Mouse (Mus musculus) forebrain, embryonic 10.5 days (tissue): ENCODE results near the gene Lamp5. TPM values are rescaled to one million over a fixed set of nuclear protein-coding genes. Genes with fewer than 3 reads are reported as not detected.

ENCODE experiments used
- DNase-seq: peaks from one replicate; pipeline ENCODE4 v3.0.0-alpha.2; 2017; ENCODE audit warnings: low spot score; ENCODE audit errors: extremely low spot score
- H3K27ac ChIP-seq: fragments of 300-500 bp; sonication (generic); 2 replicates; pipeline ENCODE4 v1.5.1; 2016; ENCODE audit warnings: mild to moderate bottlenecking
- H3K27me3 ChIP-seq: fragments of 300-500 bp; sonication (generic); 2 replicates; pipeline ENCODE4 v1.6.1; 2016; ENCODE audit warnings: mild to moderate bottlenecking; ENCODE audit not compliant: poor library complexity, severe bottlenecking
- H3K36me3 ChIP-seq: fragments of 300-500 bp; sonication (generic); replicated peaks from 2 replicates; pipeline ENCODE4 v1.6.1; 2016; ENCODE audit warnings: mild to moderate bottlenecking, moderate library complexity
- H3K4me1 ChIP-seq: fragments of 300-500 bp; sonication (generic); 2 replicates; pipeline ENCODE4 v1.6.1; 2016
- H3K4me3 ChIP-seq: fragments of 300-500 bp; sonication (generic); 2 replicates; pipeline ENCODE4 v1.5.1; 2016; ENCODE audit warnings: mild to moderate bottlenecking, moderate library complexity
- H3K9me3 ChIP-seq: fragments of 300-500 bp; sonication (generic); 2 replicates; pipeline ENCODE4 v1.6.1; 2016; ENCODE audit warnings: mild to moderate bottlenecking, moderate library complexity
- WGBS: fragments of 180-500 bp; shearing (Covaris S2); methylation state at CpG from one replicate; pipeline ENCODE4 v1.1.7; 2016; 5-methylcytosine and 5-hydroxymethylcytosine counted together
- polyA plus RNA-seq: library from polyadenylated mRNA; unstranded; fragments of >200 nt; fragmentation: Nextera tagmentation; extraction: Ambion mirVana; gene quantifications from 2 replicates; pipeline ENCODE4 v1.2.1, GENCODE M21; 2016

The Lamp5 gene
- 1.7 and 2.5 TPM in 2 replicates for polyA plus RNA-seq

DNA sequence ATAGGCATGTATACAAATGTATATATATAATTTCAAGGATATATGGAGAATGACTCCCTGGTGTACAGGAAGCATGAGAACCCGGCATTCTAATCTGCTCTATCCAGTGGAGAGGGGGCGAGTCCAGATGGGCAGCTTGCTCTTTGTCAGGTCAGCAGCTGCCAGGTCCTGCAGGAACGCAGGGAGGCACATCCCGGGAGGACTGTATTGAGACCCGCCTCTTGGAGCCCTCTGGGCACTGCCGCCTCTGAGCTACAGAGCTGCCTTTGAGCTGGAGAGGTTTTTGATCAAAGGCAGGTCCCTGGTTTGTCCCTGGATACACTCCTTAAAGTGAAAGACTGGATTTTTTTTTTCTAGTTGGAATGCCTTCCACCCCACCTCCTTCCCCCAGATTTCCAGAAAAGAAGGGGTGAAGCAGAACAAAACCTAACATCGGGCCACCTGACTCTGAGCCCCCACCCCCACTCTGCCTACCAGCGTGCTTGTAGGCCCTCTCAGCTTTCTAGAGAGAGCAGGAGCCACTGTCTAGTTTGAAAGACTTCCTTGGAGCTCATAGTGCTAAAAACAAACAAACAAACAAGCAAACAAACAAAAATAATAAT lies at the start of gene Lamp5:
Gene Lamp5, plus strand, starts transcription at position 552 of the 602 bp plus-strand sequence.
- Histone ChIP-seq H3K4me3 (peak within 1 kb of the TSS; percentile 45), H3K27me3 (peaks cover 59% of the 10 kb centered on the region), H3K36me3 (no peaks in the 10 kb centered on the region), H3K27ac (peak within 1 kb of the TSS; percentile 25; the same call in 1 of the 2 replicates), H3K9me3 (no peaks in the 10 kb centered on the region), H3K4me1 (peaks cover 23% of the 10 kb centered on the region)
- WGBS: 0% methylated on average over 8 of the region's 8 CpGs
- peak; percentile 49 for DNase-seq

GRCm38 (mm10) chr2:136003836-136004235 lies 48.2 kb upstream of the Lamp5 start:
- Histone ChIP-seq H3K36me3 (peaks cover 21% of the 10 kb centered on the region), H3K4me3 (no peak overlapping the region), H3K9me3 (no peaks in the 10 kb centered on the region), H3K27ac (no peak overlapping the region), H3K4me1 (peaks cover 6% of the 10 kb centered on the region), H3K27me3 (no peaks in the 10 kb centered on the region)
- WGBS: 89% methylated on average over 1 of the region's 1 CpGs
- no peak for DNase-seq

GRCm38 (mm10) chr2:136006280-136006679 lies 45.8 kb upstream of the Lamp5 start:
- WGBS: 92% methylated on average over 5 of the region's 5 CpGs
- no peak for DNase-seq

GRCm38 (mm10) chr2:136012759-136013158 lies 39.3 kb upstream of the Lamp5 start:
- no peak for DNase-seq
- Histone ChIP-seq H3K4me3 (no peak overlapping the region), H3K36me3 (peaks cover 17% of the 10 kb centered on the region), H3K27ac (no peak overlapping the region), H3K9me3 (no peaks in the 10 kb centered on the region), H3K27me3 (no peaks in the 10 kb centered on the region), H3K4me1 (no peaks in the 10 kb centered on the region)
- 96% methylated on average over 9 of the region's 9 CpGs for WGBS

More at GRCm38 (mm10) chr2:136006280-136006679, 45.8 kb upstream of the Lamp5 start:
- Histone ChIP-seq H3K9me3 (no peaks in the 10 kb centered on the region), H3K4me1 (no peaks in the 10 kb centered on the region), H3K36me3 (peaks cover 24% of the 10 kb centered on the region), H3K27me3 (no peaks in the 10 kb centered on the region), H3K4me3 (no peak overlapping the region), H3K27ac (no peak overlapping the region)

DNA sequence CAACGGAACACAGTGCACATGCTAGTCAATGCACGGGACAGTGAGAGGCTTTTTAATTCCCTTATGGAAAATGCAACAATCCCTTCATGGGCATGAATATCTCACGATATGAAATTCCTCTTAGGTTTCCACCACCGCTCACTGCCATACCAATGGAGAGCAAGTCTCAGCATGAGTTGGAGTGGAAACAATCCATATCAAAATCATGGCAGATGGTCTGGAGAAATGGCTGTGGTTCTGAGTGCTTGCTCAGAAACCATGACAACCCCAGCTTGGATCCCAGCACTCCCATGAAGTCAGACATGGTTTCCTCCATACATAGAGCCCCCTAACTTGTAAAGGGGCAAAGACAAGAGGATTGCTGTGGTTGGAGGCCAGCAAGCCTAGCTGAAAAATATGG lies 3.6 kb upstream of the Lamp5 start:
- no peaks in the 10 kb centered on the region for H3K9me3 ChIP-seq
- H3K27me3 ChIP-seq: peaks cover 40% of the 10 kb centered on the region
- H3K27ac ChIP-seq: no peak overlapping the region
- H3K4me3 ChIP-seq: no peak overlapping the region
- no peak for DNase-seq
- H3K36me3 ChIP-seq: no peaks in the 10 kb centered on the region
- WGBS: 93% methylated on average over 4 of the region's 4 CpGs
- H3K4me1 ChIP-seq: peaks cover 19% of the 10 kb centered on the region

DNA sequence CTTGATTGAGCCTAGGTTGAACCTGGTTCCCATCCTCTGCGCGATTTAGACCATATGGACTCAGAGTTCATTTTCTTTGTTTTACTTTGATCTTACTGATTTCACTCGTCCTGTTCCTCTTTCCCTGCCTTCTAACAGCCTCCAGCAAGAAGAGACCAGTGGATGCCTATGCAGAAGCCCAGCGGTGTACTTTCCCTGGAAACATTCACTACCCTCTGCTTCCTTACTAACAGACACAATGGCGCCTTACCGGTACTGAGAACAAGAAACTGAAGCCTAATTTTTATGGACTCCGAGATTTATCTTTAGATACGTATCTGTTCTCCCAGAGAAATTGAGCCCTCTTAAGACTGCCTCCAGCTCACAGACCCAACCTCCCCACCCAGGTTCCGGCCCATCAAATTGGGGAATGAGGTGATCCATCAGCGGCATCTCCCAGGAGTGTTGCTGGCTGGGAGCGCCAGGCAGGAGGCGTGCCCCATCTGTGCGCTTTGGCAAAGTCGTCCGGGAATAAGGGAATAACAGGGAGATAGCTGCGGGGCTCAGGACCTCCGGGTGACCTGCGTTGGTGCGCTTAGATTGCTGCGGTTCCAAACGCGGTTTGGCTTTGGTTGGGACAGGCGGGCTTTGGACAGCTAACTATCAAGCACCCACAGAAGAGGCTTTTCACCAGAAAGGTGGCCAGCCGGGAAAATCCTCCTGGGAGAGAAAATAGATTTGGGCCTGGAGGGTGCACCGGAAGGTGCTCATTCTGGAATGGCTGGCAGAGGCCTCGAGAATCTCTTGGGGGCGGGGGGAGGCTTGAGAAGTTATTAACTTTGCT lies 1.0 kb upstream of the Lamp5 start:
- no peaks in the 10 kb centered on the region for H3K9me3 ChIP-seq
- H3K4me1 ChIP-seq: peaks cover 23% of the 10 kb centered on the region
- WGBS: 16% methylated on average over 27 of the region's 27 CpGs
- no peaks in the 10 kb centered on the region for H3K36me3 ChIP-seq
- peak overlapping the region; percentile 25; the same call in 1 of the 2 replicates for H3K27ac ChIP-seq
- H3K27me3 ChIP-seq: peaks cover 52% of the 10 kb centered on the region
- no peak for DNase-seq
- peak overlapping the region; percentile 45 for H3K4me3 ChIP-seq

GRCm38 (mm10) chr2:136057861-136058331 lies 5.9 kb downstream of the Lamp5 start:
- Histone ChIP-seq H3K4me1 (peaks cover 28% of the 10 kb centered on the region), H3K27me3 (peaks cover 73% of the 10 kb centered on the region), H3K9me3 (no peaks in the 10 kb centered on the region), H3K36me3 (no peaks in the 10 kb centered on the region), H3K4me3 (peak overlapping the region; percentile 50), H3K27ac (no peak overlapping the region)
- peak; percentile 27 for DNase-seq
- 5% methylated on average over 19 of the region's 19 CpGs for whole genome bisulfite sequencing

DNA sequence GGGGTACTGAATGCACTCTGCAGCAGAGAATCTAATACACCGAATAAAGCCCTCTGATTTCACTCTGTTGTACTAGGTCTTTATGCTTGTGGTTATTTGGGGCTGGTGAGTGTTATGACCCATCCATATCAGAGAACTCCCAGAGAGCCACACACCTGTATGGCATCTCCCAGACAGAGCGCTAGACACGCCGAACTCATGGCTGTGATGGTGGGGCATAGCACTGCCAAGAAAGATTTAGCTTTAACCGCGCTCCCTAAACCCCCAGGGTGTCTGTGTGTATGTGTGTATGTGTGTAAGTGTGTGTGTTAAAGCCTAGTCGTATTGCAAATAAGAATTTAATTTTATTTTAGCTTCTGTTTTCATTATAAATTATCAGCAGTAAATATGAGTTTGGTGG lies 6.4 kb downstream of the Lamp5 start:
- WGBS: 5% methylated on average over 7 of the region's 7 CpGs
- Histone ChIP-seq H3K9me3 (no peaks in the 10 kb centered on the region), H3K36me3 (no peaks in the 10 kb centered on the region), H3K4me3 (peak overlapping the region; percentile 50), H3K4me1 (peaks cover 28% of the 10 kb centered on the region), H3K27me3 (peaks cover 68% of the 10 kb centered on the region), H3K27ac (no peak overlapping the region)
- no peak for DNase-seq

DNA sequence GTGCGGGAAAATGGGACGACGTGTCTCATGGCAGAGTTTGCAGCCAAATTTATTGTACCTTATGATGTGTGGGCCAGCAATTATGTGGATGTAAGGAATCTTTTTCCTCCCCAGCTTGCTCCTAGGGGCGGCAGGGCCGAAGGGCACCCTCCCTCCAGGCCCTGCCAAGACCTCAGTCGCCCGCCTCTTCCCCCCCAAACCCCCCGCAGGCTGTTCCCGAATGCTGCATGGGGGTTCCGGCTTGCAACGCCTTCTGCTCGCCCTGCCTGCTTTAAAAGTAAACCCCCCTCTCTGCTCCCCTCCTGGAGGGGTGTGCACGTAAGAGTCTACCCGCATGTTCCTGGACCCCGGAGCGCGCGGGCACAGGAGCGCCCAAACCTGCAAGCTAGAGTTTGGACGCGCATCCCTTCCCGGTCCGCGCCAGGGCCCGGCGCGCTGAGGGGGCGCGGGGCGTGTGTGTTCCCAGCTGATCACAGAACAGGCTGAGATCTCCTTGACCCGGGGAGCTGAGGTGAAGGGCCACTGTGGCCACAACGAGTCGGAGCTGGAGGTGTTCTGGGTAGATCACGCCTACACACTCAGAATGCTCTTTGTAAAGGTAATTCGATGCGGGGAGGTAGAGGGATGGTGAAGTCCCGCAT lies 7.1 kb downstream of the Lamp5 start:
- Histone ChIP-seq H3K9me3 (no peaks in the 10 kb centered on the region), H3K36me3 (no peaks in the 10 kb centered on the region), H3K4me1 (peaks cover 25% of the 10 kb centered on the region), H3K4me3 (peak overlapping the region; percentile 50), H3K27me3 (peaks cover 67% of the 10 kb centered on the region), H3K27ac (no peak overlapping the region; the same call in 1 of the 2 replicates)
- no peak for DNase-seq
- WGBS: under 1% methylated on average over 37 of the region's 37 CpGs

- Histone ChIP-seq H3K27me3 (peaks cover 23% of the 10 kb centered on the region), H3K27ac (no peak overlapping the region), H3K4me1 (peaks cover 9% of the 10 kb centered on the region), H3K36me3 (no peaks in the 10 kb centered on the region), H3K9me3 (no peaks in the 10 kb centered on the region), H3K4me3 (no peak overlapping the region)
- DNase-seq: no peak
- 71% methylated on average over 1 of the region's 1 CpGs for WGBS
Measured at GRCm38 (mm10) chr2:136064356-136064755, 12.3 kb downstream of the Lamp5 start.

DNA sequence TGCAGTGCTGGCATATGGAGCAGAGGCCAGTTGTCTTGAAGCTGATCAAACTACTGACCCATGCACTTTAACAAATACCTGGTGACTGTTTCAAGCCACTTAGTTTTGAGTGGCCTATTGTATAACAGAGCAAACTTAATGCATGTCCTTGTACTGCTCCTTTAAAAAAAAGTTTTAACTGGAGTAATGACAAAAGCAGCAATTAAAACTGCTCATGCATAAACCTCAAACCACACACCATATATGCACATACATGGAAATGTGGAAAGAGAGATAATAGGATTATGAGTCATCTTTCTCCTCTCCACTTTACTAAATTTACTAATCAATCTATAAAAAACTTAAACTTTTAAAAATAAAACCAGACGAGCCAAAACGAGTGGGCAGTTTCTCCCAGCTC lies 43.9 kb downstream of the Lamp5 start:
- no peak for DNase-seq
- WGBS: 80% methylated on average over 2 of the region's 2 CpGs

DNA sequence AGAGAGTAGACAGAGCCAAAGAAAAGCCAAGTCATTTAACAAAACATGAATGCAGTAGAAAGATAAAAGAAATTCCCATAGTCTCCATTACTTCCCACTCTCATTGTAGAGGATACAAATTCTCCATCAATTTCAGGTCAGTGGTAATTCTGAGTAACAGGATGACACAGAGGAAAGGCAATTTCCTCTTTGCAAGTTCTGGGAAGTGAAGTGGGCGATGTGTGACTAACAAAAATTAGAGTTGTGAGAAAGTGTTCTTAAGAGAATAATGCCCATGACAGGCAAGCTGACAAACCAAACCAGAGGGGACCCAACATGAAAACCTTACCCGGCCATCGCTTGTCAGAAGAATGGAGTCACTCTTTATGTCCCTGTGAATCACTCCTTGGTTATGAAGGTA lies 45.1 kb downstream of the Lamp5 start:
- WGBS: 86% methylated on average over 3 of the region's 3 CpGs

More for the DNA sequence above, 43.9 kb downstream of the Lamp5 start:
- H3K4me3 ChIP-seq: no peak overlapping the region
- no peaks in the 10 kb centered on the region for H3K9me3 ChIP-seq
- no peaks in the 10 kb centered on the region for H3K4me1 ChIP-seq
- no peak overlapping the region for H3K27ac ChIP-seq
- no peaks in the 10 kb centered on the region for H3K27me3 ChIP-seq
- H3K36me3 ChIP-seq: no peaks in the 10 kb centered on the region

More for the DNA sequence above, 45.1 kb downstream of the Lamp5 start:
- no peak overlapping the region for H3K27ac ChIP-seq
- H3K4me1 ChIP-seq: no peaks in the 10 kb centered on the region
- no peaks in the 10 kb centered on the region for H3K27me3 ChIP-seq
- H3K36me3 ChIP-seq: no peaks in the 10 kb centered on the region
- no peak for DNase-seq
- H3K9me3 ChIP-seq: no peaks in the 10 kb centered on the region
- no peak overlapping the region for H3K4me3 ChIP-seq
